Mouse (Mus musculus): ENCODE results near the gene Dmap1.

The Dmap1 gene

DNA sequence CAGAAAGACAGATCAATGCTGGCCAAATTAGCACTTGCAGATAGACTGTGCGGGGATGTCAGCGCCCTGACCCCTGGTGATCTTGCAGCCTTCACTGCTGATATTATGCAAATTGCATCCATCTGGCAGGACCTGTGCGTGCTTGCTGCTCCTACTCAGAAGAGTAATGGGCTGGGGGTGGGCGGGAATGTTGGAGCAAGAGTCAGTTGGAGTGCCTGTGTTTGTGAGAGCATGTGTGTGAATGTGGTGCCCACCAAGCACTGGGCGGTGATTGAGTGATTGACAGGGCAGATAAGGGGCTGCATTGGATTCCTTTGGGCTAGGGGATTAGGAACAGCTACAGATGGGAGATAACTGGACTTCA lies 26.6 kb downstream of the Dmap1 start:
- DNase-seq (ENCODE audit: low read depth, low spot score) = no peak

- no peak for DNase-seq (ENCODE audit: low read depth, low spot score)
These were observed 27.2 kb downstream of the Dmap1 start for GRCm38 (mm10) chr4:117654703-117655499.

DNA sequence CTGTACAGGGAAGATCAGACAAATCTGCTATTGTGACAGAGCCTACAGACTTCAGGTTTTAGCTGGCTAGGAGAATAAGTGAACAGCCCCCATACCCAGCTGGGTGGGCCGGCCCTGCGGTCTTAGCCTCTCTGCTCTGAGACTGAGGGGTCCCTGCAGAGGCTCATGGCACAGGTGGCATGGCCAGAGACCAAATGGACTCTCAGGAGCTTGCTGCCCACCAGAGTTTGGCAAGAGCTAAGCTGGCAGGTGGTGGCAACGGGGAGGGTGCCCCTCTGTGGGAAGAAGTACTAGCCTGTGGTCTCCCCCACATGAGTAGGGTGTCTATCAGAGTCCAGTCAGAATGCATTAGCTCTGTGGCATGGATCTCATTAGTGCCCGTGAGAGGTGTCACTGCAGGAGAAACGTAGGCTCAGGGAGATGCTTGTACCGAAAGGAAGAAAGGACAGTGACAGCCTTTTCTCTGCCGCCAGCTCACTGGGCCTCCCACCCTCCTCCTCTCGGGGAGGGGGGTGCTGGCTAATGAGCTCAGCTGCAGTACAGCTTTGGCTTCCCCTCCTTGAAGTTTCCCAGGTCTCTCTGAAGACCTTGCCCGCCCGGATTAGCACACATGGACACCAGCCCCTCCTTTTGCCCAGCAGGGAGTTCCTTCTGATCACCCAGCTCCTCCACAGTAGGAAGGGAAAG lies 27.9 kb downstream of the Dmap1 start:
- DNase-seq (ENCODE audit: low read depth, low spot score) = no peak

- no peak for DNase-seq (ENCODE audit: low read depth, low spot score)
These were observed 29.3 kb downstream of the Dmap1 start for GRCm38 (mm10) chr4:117652727-117653126.

DNA sequence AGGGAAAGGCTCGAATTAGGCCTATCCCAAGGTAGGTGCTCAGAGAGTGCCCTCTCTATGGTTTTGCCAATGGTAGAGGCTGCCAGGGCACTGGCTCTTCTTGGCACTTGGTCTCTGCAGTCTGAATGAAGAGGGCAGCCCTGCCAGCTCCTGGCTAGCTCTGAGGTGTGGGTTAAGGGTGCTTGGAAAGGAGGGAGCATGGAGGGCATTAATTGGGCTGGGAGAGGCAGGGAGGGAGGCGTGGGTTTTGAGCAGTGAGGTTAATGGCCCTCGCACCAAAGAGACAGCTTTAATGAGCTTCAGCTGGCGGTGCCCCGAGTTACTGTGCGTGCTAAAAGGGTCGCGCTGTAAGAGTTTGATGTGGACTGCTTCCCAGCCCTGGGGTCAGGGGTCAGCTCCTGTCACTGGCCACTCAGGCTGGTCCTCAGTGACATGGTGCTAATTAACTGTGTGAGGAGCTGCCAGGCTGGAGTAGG lies 30.4 kb downstream of the Dmap1 start:
- no peak for DNase-seq (ENCODE audit: low read depth, low spot score)

DNA sequence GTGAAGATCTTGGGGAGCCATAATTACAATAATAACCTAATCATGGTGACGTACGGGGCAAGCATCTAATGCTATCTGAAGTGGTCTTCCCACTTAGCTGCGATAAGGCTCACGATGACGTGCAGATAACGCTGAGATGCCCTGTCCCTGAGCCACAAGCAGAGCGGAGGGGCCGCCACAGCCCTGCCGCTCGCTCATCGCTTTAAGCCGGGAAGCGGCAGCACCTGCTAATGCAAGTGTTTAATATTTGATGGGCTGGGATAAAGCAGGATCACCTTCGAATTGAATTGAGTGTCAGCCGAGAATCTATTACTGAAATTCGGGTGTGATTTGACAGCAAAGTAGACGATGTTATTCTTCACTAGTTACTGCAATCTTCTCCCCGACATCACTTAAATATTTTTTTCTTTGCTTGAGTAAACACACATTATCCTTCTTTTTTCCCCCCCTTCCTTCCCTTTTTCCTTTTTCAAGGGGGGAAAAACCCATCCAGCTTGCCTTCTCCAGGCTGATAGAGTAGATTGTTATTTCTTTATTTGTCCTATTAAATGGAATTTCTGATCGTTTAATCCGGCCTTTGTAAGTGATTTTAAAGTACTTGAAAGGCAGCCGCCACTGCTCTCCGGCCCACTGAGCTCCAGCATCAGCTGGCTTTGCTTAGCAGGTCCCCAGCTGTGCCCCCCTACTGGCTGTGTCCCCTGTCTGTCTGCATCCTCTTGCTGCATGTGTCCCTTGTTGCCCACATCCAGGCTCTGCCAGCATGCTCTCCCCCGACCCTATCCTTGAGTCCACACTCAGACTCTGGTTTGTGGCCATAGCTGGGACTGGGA lies 34.9 kb downstream of the Dmap1 start:
- DNase-seq (ENCODE audit: low read depth, low spot score) = no peak

GRCm38 (mm10) chr4:117646496-117646895 lies 35.6 kb downstream of the Dmap1 start:
- DNase-seq (ENCODE audit: low read depth, low spot score) = no peak

GRCm38 (mm10) chr4:117645859-117646258 lies 36.2 kb downstream of the Dmap1 start:
- DNase-seq (ENCODE audit: low read depth, low spot score) = no peak

- no peak for DNase-seq (ENCODE audit: low read depth, low spot score)
These were observed 37.0 kb downstream of the Dmap1 start for GRCm38 (mm10) chr4:117645031-117645435.

GRCm38 (mm10) chr4:117641804-117642203 lies 40.3 kb downstream of the Dmap1 start:
- DNase-seq (ENCODE audit: low read depth, low spot score) = no peak

GRCm38 (mm10) chr4:117640925-117641703 lies 41.0 kb downstream of the Dmap1 start:
- no peak for DNase-seq (ENCODE audit: low read depth, low spot score)

GRCm38 (mm10) chr4:117636891-117637613 lies 45.0 kb downstream of the Dmap1 start:
- DNase-seq (ENCODE audit: low read depth, low spot score) = no peak

DNA sequence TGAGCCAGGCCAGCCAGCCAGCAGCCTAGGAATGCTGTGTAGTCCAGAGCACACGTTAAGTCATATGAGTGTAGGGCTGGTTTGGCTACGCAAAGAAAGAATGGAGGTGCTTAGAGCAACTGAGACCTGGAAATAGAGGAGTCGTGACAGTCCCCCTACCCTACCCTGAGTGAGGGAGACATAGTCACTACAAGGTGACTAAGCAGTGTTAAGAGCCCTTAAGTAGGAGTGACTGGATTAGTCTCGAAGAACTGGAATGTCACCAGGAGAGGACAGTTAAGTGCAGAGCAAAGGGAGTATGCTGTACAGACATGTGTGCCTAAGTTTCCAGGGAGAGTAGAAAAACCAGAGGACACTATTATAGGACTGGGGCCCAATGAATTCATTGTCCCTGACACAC lies 45.9 kb downstream of the Dmap1 start:
- DNase-seq (ENCODE audit: low read depth, low spot score) = no peak

- DNase-seq (ENCODE audit: low read depth, low spot score) = no peak
These were observed 47.4 kb downstream of the Dmap1 start for GRCm38 (mm10) chr4:117634642-117635041.

GRCm38 (mm10) chr4:117633527-117633926 lies 48.5 kb downstream of the Dmap1 start:
- no peak for DNase-seq (ENCODE audit: low read depth, low spot score)

DNA sequence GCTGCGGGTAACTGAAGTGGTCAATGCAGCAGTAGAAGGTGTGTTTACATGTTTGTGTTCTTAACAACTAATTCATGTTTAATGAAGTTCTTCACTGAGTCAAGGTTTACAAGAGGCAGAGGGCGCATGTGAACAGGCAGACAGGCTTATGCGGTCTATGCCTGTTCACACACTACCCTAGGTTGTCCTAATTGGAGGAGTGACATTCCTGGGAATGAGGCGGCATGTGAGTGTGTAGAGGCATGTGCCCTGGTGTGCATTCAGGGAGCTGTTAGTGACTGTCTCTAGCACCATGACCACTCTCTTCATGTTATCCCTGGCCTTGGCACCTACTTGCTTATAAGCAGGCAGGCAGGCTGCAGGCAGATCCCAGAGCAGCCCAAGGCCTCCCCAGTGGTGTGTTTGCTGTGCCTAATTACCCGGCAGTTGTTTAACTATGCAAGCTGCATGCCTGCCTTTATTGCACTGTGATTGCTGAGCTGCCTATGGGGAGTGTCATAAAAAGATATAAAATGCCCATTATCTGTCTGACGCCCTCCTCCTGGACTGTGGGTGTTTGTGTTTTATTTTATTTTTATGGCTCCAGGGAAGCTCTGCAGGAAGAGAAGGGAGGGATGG lies 51.9 kb downstream of the Dmap1 start:
- DNase-seq (ENCODE audit: low read depth, low spot score) = no peak

DNA sequence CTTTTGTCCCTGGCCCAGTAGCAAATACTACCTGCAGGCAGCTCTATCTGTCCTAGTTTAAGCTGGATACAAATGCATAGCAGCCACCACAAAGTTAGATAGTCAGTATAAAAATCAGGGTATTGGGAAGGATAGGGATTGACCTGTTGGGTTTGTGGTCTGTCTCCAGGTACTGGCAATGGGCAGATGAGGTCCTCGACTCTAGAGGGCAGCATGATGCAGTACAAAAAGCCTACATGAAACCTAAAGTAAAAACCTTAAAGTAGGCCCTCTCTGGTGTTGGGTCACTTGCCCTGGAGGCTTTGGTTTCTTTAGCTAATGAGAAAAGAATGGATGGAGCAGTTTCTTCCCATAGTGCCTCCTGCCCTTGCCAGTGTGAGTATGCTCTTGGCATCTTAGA lies 53.6 kb downstream of the Dmap1 start:
- no peak for DNase-seq (ENCODE audit: low read depth, low spot score)
